Mouse (Mus musculus): ENCODE results near the gene Aldh3b1. TPM values are rescaled to one million over a fixed set of nuclear protein-coding genes. Genes with fewer than 3 reads are reported as not detected.

Gene Aldh3b1
- total RNA-seq, 1 experiment = 0.76 TPM

GRCm38 (mm10) chr19:3955033-3955432, 25.4 kb upstream of the Aldh3b1 start:
- no peaks in the 10 kb centered on the region for H3K9me3 ChIP-seq (ENCODE audit: control insufficient read depth, insufficient read depth, low read depth, low read length)
- H3K36me3 ChIP-seq (ENCODE audit: control insufficient read depth, insufficient read depth, low read length, poor library complexity, severe bottlenecking) = no peaks in the 10 kb centered on the region
- no peak for DNase-seq (ENCODE audit: low read depth, low spot score)
- no peaks in the 10 kb centered on the region for H3K4me1 ChIP-seq (ENCODE audit: control insufficient read depth in 2 of 2, insufficient read depth in 2 of 2, low read length in 2 of 2, poor library complexity in 1 of 2)
- in situ Hi-C loops (cut with MboI; ENCODE audit: low sequenced_read_pairs in 2 of 2, unreplicated experiment in 2 of 2) = no loop called here
- no peak for TF ChIP-seq ZC3H11A (IDR thresholded peaks at IDR 0.05; ENCODE audit: borderline replicate concordance, low read depth, low read length)
- TF ChIP-seq CHD2 (IDR thresholded peaks at IDR 0.05; ENCODE audit: low read depth, low read length) = no peak
- TF ChIP-seq HCFC1 (IDR thresholded peaks at IDR 0.05; ENCODE audit: borderline replicate concordance, insufficient read depth, low read length) = no peak
- no peak for TF ChIP-seq ZNF384 (IDR thresholded peaks at IDR 0.05; ENCODE audit: low read depth, low read length)
- no peak for TF ChIP-seq MAFK (IDR thresholded peaks at IDR 0.05; ENCODE audit: insufficient read depth, low read depth, low read length)
- H3K4me3 ChIP-seq (ENCODE audit: insufficient read depth in 1 of 2, low read depth in 1 of 2, low read length in 2 of 2, poor library complexity in 1 of 2, severe bottlenecking in 1 of 2) = no peak overlapping the region
- no peak overlapping the region for H3K9ac ChIP-seq (ENCODE audit: insufficient read depth, low read depth, low read length, poor library complexity, severe bottlenecking)
- no peak overlapping the region for H3K27ac ChIP-seq (ENCODE audit: insufficient read depth, low read depth, low read length, poor library complexity, severe bottlenecking)

GRCm38 (mm10) chr19:3952099-3952498, 22.5 kb upstream of the Aldh3b1 start:
- H3K9ac ChIP-seq (ENCODE audit: insufficient read depth, low read depth, low read length, poor library complexity, severe bottlenecking) = no peak overlapping the region
- no peak overlapping the region for H3K4me3 ChIP-seq (ENCODE audit: insufficient read depth in 1 of 2, low read depth in 1 of 2, low read length in 2 of 2, poor library complexity in 1 of 2, severe bottlenecking in 1 of 2)
- no peak overlapping the region for H3K27ac ChIP-seq (ENCODE audit: insufficient read depth, low read depth, low read length, poor library complexity, severe bottlenecking)
- no peaks in the 10 kb centered on the region for H3K9me3 ChIP-seq (ENCODE audit: control insufficient read depth, insufficient read depth, low read depth, low read length)
- no peaks in the 10 kb centered on the region for H3K4me1 ChIP-seq (ENCODE audit: control insufficient read depth in 2 of 2, insufficient read depth in 2 of 2, low read length in 2 of 2, poor library complexity in 1 of 2)
- in situ Hi-C loops (cut with MboI; ENCODE audit: low sequenced_read_pairs in 2 of 2, unreplicated experiment in 2 of 2) = no loop called here
- no peaks in the 10 kb centered on the region for H3K36me3 ChIP-seq (ENCODE audit: control insufficient read depth, insufficient read depth, low read length, poor library complexity, severe bottlenecking)
- no peak for DNase-seq (ENCODE audit: low read depth, low spot score)
- TF ChIP-seq ZNF384 (IDR thresholded peaks at IDR 0.05; ENCODE audit: low read depth, low read length) = no peak
- TF ChIP-seq CHD2 (IDR thresholded peaks at IDR 0.05; ENCODE audit: low read depth, low read length) = no peak
- TF ChIP-seq ZC3H11A (IDR thresholded peaks at IDR 0.05; ENCODE audit: borderline replicate concordance, low read depth, low read length) = no peak
- no peak for TF ChIP-seq HCFC1 (IDR thresholded peaks at IDR 0.05; ENCODE audit: borderline replicate concordance, insufficient read depth, low read length)
- no peak for TF ChIP-seq MAFK (IDR thresholded peaks at IDR 0.05; ENCODE audit: insufficient read depth, low read depth, low read length)

GRCm38 (mm10) chr19:3951461-3951860, 21.9 kb upstream of the Aldh3b1 start:
- Histone ChIP-seq H3K9me3 (ENCODE audit: control insufficient read depth, insufficient read depth, low read depth, low read length) (no peaks in the 10 kb centered on the region), H3K4me3 (ENCODE audit: insufficient read depth in 1 of 2, low read depth in 1 of 2, low read length in 2 of 2, poor library complexity in 1 of 2, severe bottlenecking in 1 of 2) (no peak overlapping the region), H3K27ac (ENCODE audit: insufficient read depth, low read depth, low read length, poor library complexity, severe bottlenecking) (no peak overlapping the region), H3K9ac (ENCODE audit: insufficient read depth, low read depth, low read length, poor library complexity, severe bottlenecking) (no peak overlapping the region), H3K4me1 (ENCODE audit: control insufficient read depth in 2 of 2, insufficient read depth in 2 of 2, low read length in 2 of 2, poor library complexity in 1 of 2) (no peaks in the 10 kb centered on the region), H3K36me3 (ENCODE audit: control insufficient read depth, insufficient read depth, low read length, poor library complexity, severe bottlenecking) (no peaks in the 10 kb centered on the region)
- no peak for DNase-seq (ENCODE audit: low read depth, low spot score)
- no peak for TF ChIP-seq MAFK (IDR thresholded peaks at IDR 0.05; ENCODE audit: insufficient read depth, low read depth, low read length)
- TF ChIP-seq CHD2 (IDR thresholded peaks at IDR 0.05; ENCODE audit: low read depth, low read length) = no peak
- TF ChIP-seq ZNF384 (IDR thresholded peaks at IDR 0.05; ENCODE audit: low read depth, low read length) = no peak
- TF ChIP-seq HCFC1 (IDR thresholded peaks at IDR 0.05; ENCODE audit: borderline replicate concordance, insufficient read depth, low read length) = no peak
- TF ChIP-seq ZC3H11A (IDR thresholded peaks at IDR 0.05; ENCODE audit: borderline replicate concordance, low read depth, low read length) = no peak
- in situ Hi-C loops (cut with MboI; ENCODE audit: low sequenced_read_pairs in 2 of 2, unreplicated experiment in 2 of 2) = no loop called here

- H3K9ac ChIP-seq (ENCODE audit: insufficient read depth, low read depth, low read length, poor library complexity, severe bottlenecking) = no peak overlapping the region
- 0 out of 2 replicates have a peak, but pooled peaks have one; percentile 23 for TF ChIP-seq MAFK (IDR thresholded peaks at IDR 0.05; ENCODE audit: insufficient read depth, low read depth, low read length)
- TF ChIP-seq CHD2 (IDR thresholded peaks at IDR 0.05; ENCODE audit: low read depth, low read length) = no peak
- in situ Hi-C loops (cut with MboI; ENCODE audit: low sequenced_read_pairs in 2 of 2, unreplicated experiment in 2 of 2) = no loop called here
- H3K27ac ChIP-seq (ENCODE audit: insufficient read depth, low read depth, low read length, poor library complexity, severe bottlenecking) = no peak overlapping the region
- H3K4me3 ChIP-seq (ENCODE audit: insufficient read depth in 1 of 2, low read depth in 1 of 2, low read length in 2 of 2, poor library complexity in 1 of 2, severe bottlenecking in 1 of 2) = no peak overlapping the region
- H3K9me3 ChIP-seq (ENCODE audit: control insufficient read depth, insufficient read depth, low read depth, low read length) = no peaks in the 10 kb centered on the region
- DNase-seq (ENCODE audit: low read depth, low spot score) = no peak
- H3K36me3 ChIP-seq (ENCODE audit: control insufficient read depth, insufficient read depth, low read length, poor library complexity, severe bottlenecking) = no peaks in the 10 kb centered on the region
- peaks cover 0 to 3% of the 10 kb centered on the region in 2 experiments; a peak in 1 of 4 replicates for H3K4me1 ChIP-seq (ENCODE audit: control insufficient read depth in 2 of 2, insufficient read depth in 2 of 2, low read length in 2 of 2, poor library complexity in 1 of 2)
These were observed 20.7 kb upstream of the Aldh3b1 start for GRCm38 (mm10) chr19:3950331-3950730.

GRCm38 (mm10) chr19:3948546-3948945, 18.9 kb upstream of the Aldh3b1 start:
- Histone ChIP-seq H3K27ac (ENCODE audit: insufficient read depth, low read depth, low read length, poor library complexity, severe bottlenecking) (no peak overlapping the region), H3K4me3 (ENCODE audit: insufficient read depth in 1 of 2, low read depth in 1 of 2, low read length in 2 of 2, poor library complexity in 1 of 2, severe bottlenecking in 1 of 2) (peak overlapping the region in 1 of 2 experiments; percentile 26; a peak in 1 of 4 replicates), H3K4me1 (ENCODE audit: control insufficient read depth in 2 of 2, insufficient read depth in 2 of 2, low read length in 2 of 2, poor library complexity in 1 of 2) (peaks cover 0 to 3% of the 10 kb centered on the region in 2 experiments; a peak in 1 of 4 replicates), H3K9me3 (ENCODE audit: control insufficient read depth, insufficient read depth, low read depth, low read length) (no peaks in the 10 kb centered on the region), H3K9ac (ENCODE audit: insufficient read depth, low read depth, low read length, poor library complexity, severe bottlenecking) (peak overlapping the region; percentile 35), H3K36me3 (ENCODE audit: control insufficient read depth, insufficient read depth, low read length, poor library complexity, severe bottlenecking) (no peaks in the 10 kb centered on the region)
- in situ Hi-C loops (cut with MboI; ENCODE audit: low sequenced_read_pairs in 2 of 2, unreplicated experiment in 2 of 2) = no loop called here
- DNase-seq (ENCODE audit: low read depth, low spot score) = no peak
- TF ChIP-seq MAFK (IDR thresholded peaks at IDR 0.05; ENCODE audit: insufficient read depth, low read depth, low read length) (no peak), ZC3H11A (IDR thresholded peaks at IDR 0.05; ENCODE audit: borderline replicate concordance, low read depth, low read length) (no peak), ZNF384 (IDR thresholded peaks at IDR 0.05; ENCODE audit: low read depth, low read length) (no peak), HCFC1 (IDR thresholded peaks at IDR 0.05; ENCODE audit: borderline replicate concordance, insufficient read depth, low read length) (no peak), CHD2 (IDR thresholded peaks at IDR 0.05; ENCODE audit: low read depth, low read length) (no peak)

Data from ES-E14 (cell line).